Comparison of ENCODE assay signal across 20 mouse cellular contexts in genomic region chrX:112801113-112801512, GRCm38 (mm10).
"Had no signal": no experiment of that assay in that cellular context is flagged by ENCODE, and none has a peak within 500 bp of the region (broad histone marks: within the 10 kb centered on the region; RNA-seq: fewer than 3 reads in every experiment).

No protein-coding gene starts in this region.

- H3K4me3 ChIP-seq: lung, embryonic 15.5 days; midbrain, embryonic 10.5 days; midbrain, embryonic 12.5 days; myocyte; neural tube, embryonic 13.5 days; neural tube, embryonic 15.5 days had no signal

- H3K27ac ChIP-seq: liver, embryonic 14.5 days; lung, embryonic 15.5 days; midbrain, embryonic 10.5 days; midbrain, embryonic 12.5 days; neural tube, embryonic 13.5 days; neural tube, embryonic 15.5 days had no signal

- H3K36me3 ChIP-seq: lung, embryonic 15.5 days; midbrain, embryonic 10.5 days; midbrain, embryonic 12.5 days; neural tube, embryonic 13.5 days; neural tube, embryonic 15.5 days had no signal

- DNase-seq: lung, adult 18-20 months; lung, postnatal 4 days; midbrain, embryonic 14.5 days; retina, postnatal 1 day; right cerebral cortex, adult 18-20 months; right cerebral cortex, postnatal 25 days; right cerebral cortex, postnatal 4 days; spleen, adult 18-20 months; thymus, adult 18-20 months; thymus, postnatal 14 days; thymus, postnatal 36 days had no signal

- ATAC-seq: lung, postnatal 0 days; midbrain, embryonic 16.5 days had no signal

- H3K4me2 ChIP-seq: lung, embryonic 15.5 days; midbrain, embryonic 12.5 days; neural tube, embryonic 13.5 days; neural tube, embryonic 15.5 days had no signal

- H3K27me3 ChIP-seq: lung, embryonic 15.5 days; midbrain, embryonic 12.5 days; neural tube, embryonic 13.5 days; neural tube, embryonic 15.5 days had no signal

- H3K9me3 ChIP-seq: lung, embryonic 15.5 days; midbrain, embryonic 10.5 days; midbrain, embryonic 12.5 days; neural tube, embryonic 13.5 days; neural tube, embryonic 15.5 days had no signal

- H3K9ac ChIP-seq: liver, embryonic 14.5 days; lung, embryonic 15.5 days; midbrain, embryonic 12.5 days; neural tube, embryonic 13.5 days; neural tube, embryonic 15.5 days had no signal

- H3K4me1 ChIP-seq: lung, embryonic 15.5 days; midbrain, embryonic 10.5 days; midbrain, embryonic 12.5 days; neural tube, embryonic 13.5 days; neural tube, embryonic 15.5 days had no signal
